Mouse (Mus musculus) gonadal fat pad, adult 2 months (tissue): Measurements from ENCODE around the gene Gabrr3. TPM values are rescaled to one million over a fixed set of nuclear protein-coding genes. Genes with fewer than 3 reads are reported as not detected.
"Not testable (repeated sequence)": the region's sequence is repeated elsewhere in the genome, so short reads cannot be mapped to it uniquely, and the experiment has no call there.

ENCODE experiments used
- DNase-seq: peaks from one replicate; pipeline ENCODE4 v3.0.0-alpha.2; 2012; ENCODE audit warnings: low read depth
- polyA plus RNA-seq: library from polyadenylated mRNA; depleted of rRNA; stranded (reverse); fragments of >200 nt; gene quantifications from 2 replicates; pipeline ENCODE4 v1.2.3, GENCODE M21; 2012; rRNA removed

The Gabrr3 gene
- polyA plus RNA-seq: not detected in 2 replicates

GRCm38 (mm10) chr16:59407032-59407431, at the start of gene Gabrr3:
Gene Gabrr3 (plus strand): TSS chr16:59407332.
- DNase-seq: no peak

DNA sequence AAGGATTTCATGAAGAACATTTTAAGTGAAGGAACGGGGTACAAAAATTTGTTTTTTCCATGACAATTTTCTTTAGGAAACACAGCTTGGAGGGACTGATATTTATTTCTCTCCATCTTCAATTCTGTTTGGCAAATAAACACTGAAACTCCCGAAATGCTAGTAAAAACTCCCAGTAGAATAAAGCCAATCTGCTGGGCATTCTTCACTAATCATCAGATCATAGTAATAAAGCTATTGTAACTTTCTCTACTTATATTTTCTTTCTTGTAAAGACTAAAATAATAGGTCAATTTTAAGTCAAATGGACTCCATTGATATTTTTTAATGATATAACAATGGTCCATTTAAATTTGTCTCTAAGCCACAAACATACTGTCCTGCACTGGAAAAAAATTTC, 43.2 kb upstream of the Gabrr3 start, which contains the start of gene Olfr209:
Olfr209 (minus strand) TSS at position 101 of the 400 bp plus-strand sequence.
- no peak for DNase-seq

GRCm38 (mm10) chr16:59393300-59393699, 13.8 kb upstream of the Gabrr3 start:
- DNase-seq: no peak

GRCm38 (mm10) chr16:59401102-59401501, 6.0 kb upstream of the Gabrr3 start:
- DNase-seq: no peak

DNA sequence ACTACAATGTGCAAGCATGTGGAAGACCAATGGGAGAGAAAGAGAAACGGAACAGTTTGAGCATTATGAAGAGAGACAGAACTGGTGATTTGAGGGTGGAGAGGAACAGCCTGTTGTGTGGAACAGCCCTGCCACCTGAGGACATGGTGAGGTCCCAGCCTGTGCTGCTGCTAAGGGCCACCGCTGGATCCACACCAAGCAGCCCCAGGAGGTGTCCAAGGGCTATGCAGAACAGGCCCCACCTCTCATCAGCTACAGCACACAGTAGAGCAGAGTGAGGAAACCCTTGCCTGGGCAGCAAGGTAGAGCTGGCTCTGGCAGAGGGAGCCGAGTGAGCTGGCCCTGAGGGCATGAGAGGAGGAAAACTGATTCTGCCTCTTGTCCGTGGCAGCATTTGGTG, 5.1 kb upstream of the Gabrr3 start:
- no peak for DNase-seq

GRCm38 (mm10) chr16:59403684-59404083, 3.4 kb upstream of the Gabrr3 start:
- no peak for DNase-seq

DNA sequence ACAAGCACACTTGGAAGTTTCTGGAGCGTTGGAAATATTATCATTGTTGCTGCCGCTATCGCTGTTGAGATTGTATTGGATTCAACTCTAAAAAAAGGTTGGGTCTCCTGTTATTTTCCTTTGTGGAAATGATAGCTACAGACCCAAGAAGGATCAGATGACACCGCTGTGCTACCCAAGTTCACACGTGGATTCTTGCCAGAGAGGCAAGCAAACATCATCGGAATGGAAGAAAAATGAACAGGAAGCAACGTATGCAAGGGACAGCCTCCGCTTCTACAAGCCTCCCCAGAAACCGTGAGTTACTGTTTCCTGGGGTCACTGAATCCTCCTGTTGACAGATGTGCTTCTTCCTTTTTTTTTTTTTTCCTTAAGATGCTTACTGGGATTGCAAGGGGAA, 2.3 kb upstream of the Gabrr3 start:
- DNase-seq: no peak

- DNase-seq: peak; percentile 45
Observed at GRCm38 (mm10) chr16:59409341-59409748, 2.2 kb downstream of the Gabrr3 start.

DNA sequence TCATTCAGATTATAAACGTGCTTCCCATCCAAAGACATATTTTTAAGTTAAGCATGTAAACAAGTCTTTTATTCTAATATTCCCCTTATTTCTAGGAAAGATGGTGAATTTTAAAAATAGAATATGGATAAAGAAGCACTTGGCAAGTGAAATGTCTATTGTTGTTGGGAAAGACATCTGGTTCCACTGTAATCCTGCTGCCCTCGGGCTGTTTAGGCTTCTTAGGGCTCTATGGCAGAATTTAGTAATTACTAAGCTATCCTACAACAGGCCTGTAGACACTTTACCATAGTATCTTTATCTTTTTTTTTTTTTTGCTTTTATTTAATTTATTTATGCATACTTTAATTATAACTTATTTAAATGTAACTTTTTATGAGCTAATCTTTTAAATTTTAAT, 2.7 kb downstream of the Gabrr3 start:
- DNase-seq: peak; percentile 38

DNA sequence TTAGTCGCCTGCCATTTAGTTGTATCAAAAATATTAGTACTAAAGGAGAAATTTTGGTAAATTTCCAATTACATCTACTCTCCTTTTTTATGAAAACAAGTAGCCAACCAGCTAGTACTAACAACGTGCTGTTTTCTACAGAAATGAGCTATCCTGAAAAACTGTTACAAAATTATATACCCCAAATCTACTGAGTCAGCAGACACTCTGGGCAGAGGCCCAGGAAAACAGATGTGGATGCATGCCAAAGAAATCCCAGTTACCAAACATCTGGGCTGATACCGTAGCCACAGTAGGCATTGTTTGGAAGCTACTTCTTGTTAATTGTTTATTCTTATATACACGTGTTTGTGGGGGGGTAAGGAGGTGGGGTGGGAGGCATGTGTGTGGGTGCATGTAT, 6.3 kb downstream of the Gabrr3 start:
- DNase-seq: no peak

DNA sequence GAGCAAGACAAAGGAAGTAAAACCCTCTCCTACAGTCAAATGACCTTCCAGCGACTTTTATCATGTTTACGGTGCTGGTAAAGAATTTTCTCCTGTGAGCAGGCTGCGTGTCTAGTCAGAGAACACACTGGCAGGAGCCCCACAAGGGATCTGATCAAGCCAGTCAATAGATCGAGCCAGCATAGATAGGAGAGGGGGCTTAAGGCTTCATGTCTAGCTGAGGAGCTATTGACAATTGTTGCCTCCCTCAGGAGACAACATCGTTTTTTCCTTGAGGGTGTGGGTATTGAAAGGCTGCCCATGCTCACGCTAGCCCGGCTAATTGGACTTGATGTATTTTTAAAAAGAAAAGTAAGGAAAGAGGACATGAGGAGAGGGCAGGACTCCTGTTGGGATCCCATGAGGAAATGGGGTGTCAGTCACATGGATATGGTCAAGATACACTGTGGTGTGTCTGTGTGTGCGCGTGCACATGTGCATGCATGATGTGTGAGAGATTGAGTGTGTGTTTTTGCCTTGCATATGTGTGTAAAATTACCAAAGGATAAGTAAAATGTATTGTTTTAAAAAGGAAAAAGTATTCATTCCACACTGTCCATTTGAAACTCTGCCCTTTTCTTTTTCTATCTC, 13.2 kb downstream of the Gabrr3 start:
- no peak for DNase-seq

DNA sequence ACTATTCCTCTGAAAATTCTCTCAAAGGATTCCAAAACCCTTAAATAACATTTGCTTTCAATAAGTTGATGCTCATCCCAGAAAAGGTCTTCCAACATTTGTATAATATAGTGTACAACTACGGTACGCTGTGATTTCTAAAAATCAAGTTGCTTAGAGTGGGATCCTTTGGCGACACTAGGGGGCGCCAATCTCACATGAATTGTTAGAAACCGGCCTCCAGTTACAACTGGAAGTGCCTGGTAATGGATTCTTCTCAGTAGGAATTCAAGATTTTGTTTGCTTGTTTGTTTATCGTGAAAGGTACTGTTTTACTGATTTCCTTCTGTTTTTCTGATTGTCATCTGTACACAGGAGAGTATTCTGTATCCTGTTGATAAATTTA, 13.7 kb downstream of the Gabrr3 start:
- DNase-seq: no peak

- DNase-seq: no peak
Observed at GRCm38 (mm10) chr16:59421571-59422345, 14.6 kb downstream of the Gabrr3 start.

DNA sequence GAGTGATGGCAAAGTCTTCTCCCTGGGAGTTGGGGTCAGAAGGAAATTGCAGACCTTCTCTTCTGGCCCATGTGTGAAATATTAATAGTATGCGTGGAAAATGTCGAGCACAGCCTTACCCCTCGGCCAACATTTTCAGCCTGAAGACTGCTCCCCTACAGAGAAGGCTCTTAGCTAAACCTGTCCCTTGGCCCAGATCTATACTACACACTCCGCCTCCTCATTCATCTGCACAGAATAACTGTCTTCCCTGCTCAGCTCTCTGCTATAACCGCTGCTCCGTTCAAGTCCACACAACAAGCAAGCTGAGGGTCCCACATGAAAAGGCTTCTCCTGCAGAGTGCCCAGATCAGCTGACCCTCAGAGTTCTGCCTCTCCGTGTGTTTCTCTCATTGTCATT, 20.8 kb downstream of the Gabrr3 start:
- no peak for DNase-seq

GRCm38 (mm10) chr16:59433181-59433580, 26.0 kb downstream of the Gabrr3 start:
- DNase-seq: no peak

DNA sequence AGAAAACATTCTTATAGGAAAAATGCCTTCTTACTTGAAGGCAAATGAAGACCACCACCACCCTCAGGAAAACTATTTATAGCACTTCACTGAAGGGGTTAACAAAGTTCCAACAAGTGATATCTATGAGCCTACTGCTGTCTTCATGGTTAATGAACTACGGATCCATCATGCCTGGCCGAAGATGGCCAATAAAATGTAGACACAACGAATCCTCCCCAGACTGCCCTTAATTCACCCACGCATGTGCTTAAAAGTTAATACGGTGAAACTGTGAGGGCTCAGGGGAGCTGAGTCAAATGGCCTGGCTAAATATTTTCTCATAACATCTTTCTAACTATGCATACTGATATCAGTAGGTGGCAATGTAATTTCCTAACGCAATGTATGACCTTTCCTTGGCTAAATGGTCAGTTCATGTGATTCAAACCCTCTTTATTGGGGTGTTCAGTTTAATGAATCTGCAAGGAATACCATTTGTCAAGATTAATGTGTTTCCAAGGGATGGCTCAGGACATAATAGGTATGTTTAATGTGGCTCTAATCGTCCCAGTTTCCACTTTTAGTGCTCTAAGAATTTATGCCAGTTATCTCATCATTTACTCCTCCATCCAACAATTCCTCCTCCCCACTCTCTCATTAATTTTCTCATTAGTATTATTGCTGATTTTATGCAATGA, 37.9 kb downstream of the Gabrr3 start:
- no peak for DNase-seq

GRCm38 (mm10) chr16:59448181-59448580, 41.0 kb downstream of the Gabrr3 start:
- no peak for DNase-seq

GRCm38 (mm10) chr16:59449092-59449491, 42.0 kb downstream of the Gabrr3 start:
- DNase-seq: no peak

- DNase-seq: no peak
Observed at GRCm38 (mm10) chr16:59451813-59452212, 44.7 kb downstream of the Gabrr3 start.

DNA sequence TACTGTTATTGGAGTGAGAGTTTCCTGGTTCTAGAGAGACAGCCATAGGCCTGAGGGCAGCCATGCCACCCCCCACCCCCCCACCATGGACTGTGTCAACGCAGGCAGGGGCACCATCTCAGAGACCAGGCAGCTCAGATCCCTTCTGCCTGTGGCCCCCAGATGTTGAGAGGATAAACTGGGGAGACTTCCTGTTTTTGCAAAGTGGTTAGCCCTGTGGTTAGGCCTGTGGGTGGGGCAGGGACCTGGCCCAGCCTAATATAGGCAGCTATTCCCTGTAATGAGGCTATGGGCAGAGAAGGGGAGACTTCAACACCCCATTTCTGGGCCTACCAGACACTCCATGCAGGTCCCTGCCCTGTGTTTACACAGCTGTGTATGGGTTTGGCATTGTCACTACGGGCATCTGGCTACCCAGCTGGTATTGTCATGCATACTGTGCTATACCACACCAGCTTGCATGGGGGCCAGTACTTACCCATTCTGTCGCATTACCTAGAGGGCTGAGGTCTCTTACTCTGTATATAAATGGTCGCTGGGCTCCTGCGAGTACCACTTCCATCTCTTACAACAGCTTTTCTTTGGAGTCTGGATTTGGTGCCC, 52.2 kb downstream of the Gabrr3 start:
- DNase-seq: not testable (repeated sequence)

DNA sequence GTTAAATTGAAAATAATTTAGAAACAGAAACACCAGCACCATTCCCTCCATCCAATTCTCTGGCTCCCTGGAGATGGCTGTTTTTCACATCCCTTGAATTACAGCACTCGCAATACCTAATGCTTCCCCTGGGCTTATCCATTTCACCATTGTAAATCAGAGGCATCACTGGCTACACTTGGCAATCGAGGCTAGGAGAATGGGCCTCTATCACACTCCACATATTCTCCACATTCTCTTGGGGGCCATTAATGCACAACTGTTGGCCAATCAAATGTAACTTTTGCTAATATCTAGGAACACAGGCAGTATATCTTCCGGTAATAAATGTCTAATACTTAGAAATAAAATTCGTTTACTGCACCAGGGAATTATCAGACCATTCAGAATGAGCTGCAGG, 56.4 kb downstream of the Gabrr3 start:
- DNase-seq: no peak

DNA sequence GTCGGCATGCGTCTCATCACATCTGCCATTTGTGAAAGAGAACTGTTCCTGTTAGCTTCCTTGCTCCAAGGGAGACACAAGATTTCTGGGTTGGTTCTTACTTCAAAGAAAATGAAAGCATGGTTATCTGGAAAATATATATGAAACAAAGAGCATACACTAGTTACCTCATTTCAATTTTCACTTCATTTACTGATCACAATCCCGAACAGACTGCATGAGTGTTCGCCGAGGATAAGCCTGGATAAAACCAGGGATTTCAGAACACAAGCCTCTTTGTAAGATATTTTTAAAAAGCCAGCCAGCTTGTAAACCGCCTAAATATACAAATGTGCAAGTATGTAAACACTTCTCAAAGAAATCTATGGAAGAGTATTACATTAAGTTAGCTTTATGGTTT, 56.8 kb downstream of the Gabrr3 start:
- no peak for DNase-seq
